Mouse (Mus musculus): Measurements from ENCODE around the gene Tefm. TPM values are rescaled to one million over a fixed set of nuclear protein-coding genes. Genes with fewer than 3 reads are reported as not detected.
A peak's percentile ranks its signal among the peaks of the same experiment; 100 is the strongest.

Gene Tefm
- total and polyA plus RNA-seq, 3 experiments: 34.4 to 70.2 (median 43.9) TPM

GRCm38 (mm10) chr11:80147748-80148147 lies 5.8 kb upstream of the Tefm start:
- dilution Hi-C loops (cut with MboI; ENCODE audit: extremely low pct_ligation_motif_present, extremely low pct_unique_long_range_greater_than_20kb, low sequenced_read_pairs): no loop called here

GRCm38 (mm10) chr11:80145787-80146275 lies 3.9 kb upstream of the Tefm start:
- in situ Hi-C loops (cut with MboI; ENCODE audit: low pct_ligation_motif_present, low pct_unique_long_range_greater_than_20kb, low sequenced_read_pairs) (no loop called here), dilution Hi-C loops (cut with MboI; ENCODE audit: extremely low pct_ligation_motif_present, extremely low pct_unique_long_range_greater_than_20kb, low sequenced_read_pairs) (no loop called here)
- Histone ChIP-seq H3K4me1 (ENCODE audit: control insufficient read depth in 1 of 2, insufficient read depth in 2 of 2) (peaks cover 6 to 50% of the 10 kb centered on the region in 2 experiments; a peak in 3 of 4 replicates), H3K9me3 (replicated peaks; ENCODE audit: low read length) (no peaks in the 10 kb centered on the region), H3K79me2 (replicated peaks; ENCODE audit: control insufficient read depth, extremely low read depth, insufficient read depth, poor library complexity, severe bottlenecking) (peaks cover 9% of the 10 kb centered on the region), H3K4me2 (ENCODE audit: insufficient read depth, low read depth, poor library complexity, severe bottlenecking) (peak overlapping the region; percentile 65), H3K36me3 (replicated peaks in 1 of 2; ENCODE audit: control insufficient read depth in 1 of 2, insufficient read depth in 1 of 2, low read length in 1 of 2) (no peaks in the 10 kb centered on the region), H3K9ac (ENCODE audit: insufficient read depth, low read depth) (peak overlapping the region; percentile 58), H3K27ac (ENCODE audit: insufficient read depth, low read depth) (peak overlapping the region; percentile 77), H3K4me3 (replicated peaks in 1 of 3; ENCODE audit: low read depth in 2 of 3, low read length in 2 of 3, poor library complexity in 1 of 3) (peak overlapping the region in 2 of 3 experiments; percentile 6 to 15), H3K27me3 (replicated peaks) (no peaks in the 10 kb centered on the region)
- DNase-seq (ENCODE audit: extremely low read depth): peak; percentile 91
- peak; percentile 61 for TF ChIP-seq ELF1 (IDR thresholded peaks at IDR 0.05; ENCODE audit: low read depth, low read length)
- no peak; the same call in 1 of the 2 replicates for TF ChIP-seq USF2 (conservative IDR thresholded peaks at IDR 0.05; ENCODE audit: low read depth, low read length)
- no peak for TF ChIP-seq ZNF384 (IDR thresholded peaks at IDR 0.05; ENCODE audit: low read depth, low read length)
- TF ChIP-seq JUND (conservative IDR thresholded peaks at IDR 0.05; ENCODE audit: low read depth, low read length): no peak
- no peak for TF ChIP-seq CTCF (conservative IDR thresholded peaks at IDR 0.05 in 1 of 2, IDR thresholded peaks at IDR 0.05 in 1 of 2; ENCODE audit: low read depth in 2 of 2, low read length in 2 of 2)
- 0 out of 2 replicates have a peak, but pooled peaks have one; percentile 31 for TF ChIP-seq MAZ (IDR thresholded peaks at IDR 0.05; ENCODE audit: low read depth, low read length)
- no peak for TF ChIP-seq SMC3 (IDR thresholded peaks at IDR 0.05; ENCODE audit: low read depth, low read length)
- TF ChIP-seq BHLHE40 (IDR thresholded peaks at IDR 0.05; ENCODE audit: low read depth, low read length): peak; percentile 72
- no peak for TF ChIP-seq KAT2A (IDR thresholded peaks at IDR 0.05; ENCODE audit: insufficient replicate concordance, low read length)
- TF ChIP-seq NRF1 (IDR thresholded peaks at IDR 0.05; ENCODE audit: low read depth, low read length): no peak
- no peak for TF ChIP-seq CHD1 (IDR thresholded peaks at IDR 0.05; ENCODE audit: low read depth, low read length)
- TF ChIP-seq JUN (IDR thresholded peaks at IDR 0.05; ENCODE audit: insufficient read depth, low read depth, low read length): no peak
- no peak for TF ChIP-seq ZKSCAN1 (IDR thresholded peaks at IDR 0.05; ENCODE audit: borderline replicate concordance, low read depth, low read length)
- TF ChIP-seq ZC3H11A (IDR thresholded peaks at IDR 0.05; ENCODE audit: low read depth, low read length): no peak
- TF ChIP-seq POLR2AphosphoS2 (IDR thresholded peaks at IDR 0.05; ENCODE audit: low read depth, low read length): no peak
- TF ChIP-seq ETS1 (conservative IDR thresholded peaks at IDR 0.05; ENCODE audit: low read depth, low read length): peak; percentile 59
- TF ChIP-seq E2F4 (IDR thresholded peaks at IDR 0.05; ENCODE audit: insufficient replicate concordance, low read depth, low read length): no peak
- peak; percentile 54 for TF ChIP-seq POLR2A (IDR thresholded peaks at IDR 0.05; ENCODE audit: low read depth, low read length)
- TF ChIP-seq MXI1 (IDR thresholded peaks at IDR 0.05; ENCODE audit: low read depth, low read length): peak; percentile 63; the same call in 1 of the 2 replicates
- TF ChIP-seq MAFK (IDR thresholded peaks at IDR 0.05; ENCODE audit: insufficient replicate concordance, low read length): no peak
- peak; percentile 80 for TF ChIP-seq SIN3A (IDR thresholded peaks at IDR 0.05; ENCODE audit: low read length)
- peak; percentile 64 for TF ChIP-seq EP300 (IDR thresholded peaks at IDR 0.05; ENCODE audit: low read length)
- peak; percentile 52; the same call in 1 of the 2 replicates for TF ChIP-seq TCF12 (IDR thresholded peaks at IDR 0.05; ENCODE audit: low read depth, low read length)
- TF ChIP-seq HCFC1 (IDR thresholded peaks at IDR 0.05; ENCODE audit: low read depth, low read length): peak; percentile 33; the same call in 1 of the 2 replicates
- no peak for TF ChIP-seq MYC (IDR thresholded peaks at IDR 0.05; ENCODE audit: low read depth, low read length)
- 0 out of 2 replicates have a peak, but pooled peaks have one; percentile 45 for TF ChIP-seq RCOR1 (conservative IDR thresholded peaks at IDR 0.05; ENCODE audit: low read depth, low read length)
- no peak for TF ChIP-seq GABPA (IDR thresholded peaks at IDR 0.05; ENCODE audit: insufficient replicate concordance, low read depth, low read length)
- no peak for TF ChIP-seq PAX5 (IDR thresholded peaks at IDR 0.05; ENCODE audit: low read length)
- TF ChIP-seq MAX (IDR thresholded peaks at IDR 0.05; ENCODE audit: low read length): peak; percentile 79
- TF ChIP-seq USF1 (IDR thresholded peaks at IDR 0.05; ENCODE audit: low read depth, low read length): no peak

More at GRCm38 (mm10) chr11:80147748-80148147, 5.8 kb upstream of the Tefm start:
- no peaks in the 10 kb centered on the region for H3K27me3 ChIP-seq (replicated peaks)
- no peak overlapping the region for H3K27ac ChIP-seq (ENCODE audit: insufficient read depth, low read depth)
- no peaks in the 10 kb centered on the region for H3K9me3 ChIP-seq (replicated peaks; ENCODE audit: low read length)
- no peak overlapping the region for H3K9ac ChIP-seq (ENCODE audit: insufficient read depth, low read depth)
- no peaks in the 10 kb centered on the region for H3K36me3 ChIP-seq (replicated peaks in 1 of 2; ENCODE audit: control insufficient read depth in 1 of 2, insufficient read depth in 1 of 2, low read length in 1 of 2)
- DNase-seq (ENCODE audit: extremely low read depth): peak; percentile 47
- TF ChIP-seq MAFK (IDR thresholded peaks at IDR 0.05; ENCODE audit: insufficient replicate concordance, low read length): no peak
- TF ChIP-seq ETS1 (conservative IDR thresholded peaks at IDR 0.05; ENCODE audit: low read depth, low read length): no peak
- TF ChIP-seq ZNF384 (IDR thresholded peaks at IDR 0.05; ENCODE audit: low read depth, low read length): peak; percentile 93
- no peak for TF ChIP-seq IRF4 (IDR thresholded peaks at IDR 0.05; ENCODE audit: low read depth, low read length)
- TF ChIP-seq SMC3 (IDR thresholded peaks at IDR 0.05; ENCODE audit: low read depth, low read length): peak; percentile 37
- TF ChIP-seq MEF2A (IDR thresholded peaks at IDR 0.05; ENCODE audit: borderline replicate concordance, low read depth, low read length): no peak
- TF ChIP-seq RAD21 (IDR thresholded peaks at IDR 0.05; ENCODE audit: low read depth, low read length): peak; percentile 57
- peak; percentile 26 to 65; a peak in 3 of 4 replicates for TF ChIP-seq CTCF (conservative IDR thresholded peaks at IDR 0.05 in 1 of 2, IDR thresholded peaks at IDR 0.05 in 1 of 2; ENCODE audit: low read depth in 2 of 2, low read length in 2 of 2)
- H3K4me2 ChIP-seq (ENCODE audit: insufficient read depth, low read depth, poor library complexity, severe bottlenecking): no peak overlapping the region
- H3K4me1 ChIP-seq (ENCODE audit: control insufficient read depth in 1 of 2, insufficient read depth in 2 of 2): peaks cover 6 to 53% of the 10 kb centered on the region in 2 experiments; a peak in 3 of 4 replicates
- H3K79me2 ChIP-seq (replicated peaks; ENCODE audit: control insufficient read depth, extremely low read depth, insufficient read depth, poor library complexity, severe bottlenecking): no peaks in the 10 kb centered on the region
- H3K4me3 ChIP-seq (replicated peaks in 1 of 3; ENCODE audit: low read depth in 2 of 3, low read length in 2 of 3, poor library complexity in 1 of 3): no peak overlapping the region
- in situ Hi-C loops (cut with MboI; ENCODE audit: low pct_ligation_motif_present, low pct_unique_long_range_greater_than_20kb, low sequenced_read_pairs): no loop called here

All from CH12.LX (cell line).